Mouse (Mus musculus): ENCODE measurements around the gene Myo19.

The Myo19 gene

DNA sequence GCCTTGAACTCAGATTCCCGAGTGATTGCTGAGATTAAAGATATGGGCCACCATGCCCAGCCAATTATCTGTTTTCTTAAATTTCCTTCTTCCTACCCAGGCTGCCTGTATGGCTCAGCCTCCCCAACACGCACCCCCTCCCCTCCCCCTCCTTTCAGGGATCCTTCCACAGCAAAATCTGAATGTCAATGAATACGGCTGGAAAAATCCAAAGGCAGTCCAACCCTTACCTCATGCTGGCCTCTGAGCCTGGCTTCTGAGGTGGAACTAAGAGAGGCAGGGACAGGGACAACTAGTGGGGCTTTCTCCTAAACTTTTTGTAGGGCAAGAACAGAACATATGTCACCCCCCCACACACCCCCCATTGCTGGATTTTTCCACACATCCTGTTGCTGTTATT is 68.2 kb downstream of the Myo19 start:
- DNase-seq: no peak

DNA sequence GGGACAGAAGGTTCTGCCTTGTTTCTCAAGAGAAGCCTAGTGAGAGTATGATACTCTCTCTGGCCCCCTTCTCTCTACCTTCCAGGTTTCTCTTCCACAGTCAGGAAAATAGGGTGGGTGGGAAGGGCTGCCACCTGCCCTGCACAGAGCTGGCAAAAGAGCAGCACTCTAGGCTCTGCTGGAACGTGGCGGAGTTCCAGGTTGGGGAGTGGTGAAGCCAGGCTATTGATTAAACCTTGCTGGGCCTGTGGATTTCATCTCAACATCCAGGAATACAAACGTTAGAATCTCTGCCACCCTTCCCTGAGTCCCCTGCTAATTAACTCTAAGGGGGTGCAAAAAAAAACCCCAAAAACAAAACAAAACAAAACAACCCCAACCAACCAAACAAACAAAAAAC is 68.6 kb downstream of the Myo19 start:
- no peak for DNase-seq

DNA sequence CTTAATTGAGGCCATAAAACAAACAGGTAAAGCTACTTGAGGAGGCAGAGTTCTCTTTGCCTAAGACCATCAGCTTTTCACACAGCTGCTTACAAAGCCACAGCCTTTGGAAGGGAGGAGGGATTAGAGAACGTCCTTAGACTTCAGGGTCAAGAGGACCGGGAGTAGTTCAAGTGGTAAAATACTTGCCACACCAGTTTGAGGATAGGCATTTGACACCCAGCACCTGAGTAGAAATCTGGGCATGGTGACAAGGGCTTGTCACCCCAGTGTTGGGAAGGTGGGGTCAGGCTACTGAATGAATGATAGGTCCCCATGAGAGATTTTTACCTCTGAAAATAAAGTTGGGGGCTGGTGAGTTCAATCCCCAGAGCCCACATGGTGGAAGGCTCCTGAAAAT is 72.7 kb downstream of the Myo19 start:
- no peak for DNase-seq

DNA sequence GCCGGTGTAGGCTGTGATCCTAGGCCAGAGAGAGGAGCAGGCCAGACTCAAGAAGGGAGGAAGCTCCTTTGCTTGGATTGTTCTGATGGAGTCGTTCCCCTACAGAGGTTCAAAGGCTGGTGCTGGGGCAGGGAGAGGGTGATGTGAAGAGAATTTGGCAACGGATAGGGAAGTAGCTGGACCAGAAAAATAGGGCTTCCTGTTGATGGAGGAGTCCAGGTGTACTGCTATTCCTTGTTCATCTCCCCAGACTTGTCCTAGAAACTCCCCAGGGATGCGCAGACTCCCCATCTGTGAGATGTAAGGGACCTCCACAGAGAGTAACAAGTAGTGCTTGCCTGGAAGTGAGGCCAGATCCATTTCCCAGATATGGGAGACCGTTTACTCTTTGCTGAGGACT is 76.5 kb downstream of the Myo19 start:
- DNase-seq: no peak

DNA sequence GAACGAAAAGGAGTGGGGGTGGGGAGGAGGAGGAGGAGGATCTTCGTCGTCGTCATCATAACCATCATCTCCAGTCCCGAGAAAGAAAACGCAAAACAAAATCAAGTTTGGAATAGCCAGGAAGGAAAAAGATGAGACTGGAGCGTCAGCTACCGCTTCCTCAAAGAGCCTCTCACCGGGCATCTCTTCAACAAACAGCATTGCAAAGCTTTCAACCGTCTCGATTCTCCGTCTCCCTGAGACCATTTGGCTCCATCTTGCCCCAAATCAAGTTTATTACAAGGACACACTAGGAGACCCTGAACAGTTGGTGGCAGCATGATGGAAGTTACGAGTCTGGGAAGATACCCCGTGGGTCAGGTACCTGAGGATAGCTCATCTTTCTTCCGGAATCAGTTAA is 77.2 kb downstream of the Myo19 start:
- no peak for DNase-seq

DNA sequence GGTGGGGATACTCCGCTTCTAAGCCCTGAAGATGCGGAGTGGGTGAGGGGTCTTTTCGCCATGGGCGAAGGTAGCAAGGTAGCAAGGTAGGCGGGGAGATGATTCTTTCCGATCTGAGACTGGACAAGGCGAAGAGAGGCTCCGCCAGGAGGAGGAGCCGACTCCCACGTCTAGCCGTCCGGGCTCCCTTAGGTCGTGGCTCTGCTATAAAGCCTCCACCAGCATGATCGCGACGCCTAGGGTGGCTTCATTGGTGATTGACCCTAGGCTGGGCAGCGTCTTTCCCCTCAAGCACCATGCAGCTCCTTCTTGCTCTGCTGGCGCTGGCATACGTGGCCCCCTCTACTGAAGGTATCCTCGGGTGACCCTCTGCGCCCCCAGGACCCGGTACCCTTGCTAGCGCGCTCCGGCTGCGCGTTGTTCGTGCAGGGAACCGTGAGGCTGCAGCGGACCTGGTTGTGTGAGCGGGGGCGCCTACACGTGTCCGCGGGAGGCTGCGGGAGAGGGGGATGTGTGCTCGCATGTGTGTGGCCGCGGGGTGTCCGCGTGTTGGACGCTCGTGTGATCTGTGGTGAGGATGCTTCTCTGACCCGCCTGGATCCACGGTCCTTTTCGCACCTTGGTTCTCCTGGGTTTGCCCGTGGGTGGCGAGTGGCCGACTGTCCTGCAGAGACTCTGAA is 77.8 kb downstream of the Myo19 start, which contains the start of gene Car4:
Gene Car4 (plus strand): TSS at position 196 of the 680 bp plus-strand sequence.
- DNase-seq: no peak

DNA sequence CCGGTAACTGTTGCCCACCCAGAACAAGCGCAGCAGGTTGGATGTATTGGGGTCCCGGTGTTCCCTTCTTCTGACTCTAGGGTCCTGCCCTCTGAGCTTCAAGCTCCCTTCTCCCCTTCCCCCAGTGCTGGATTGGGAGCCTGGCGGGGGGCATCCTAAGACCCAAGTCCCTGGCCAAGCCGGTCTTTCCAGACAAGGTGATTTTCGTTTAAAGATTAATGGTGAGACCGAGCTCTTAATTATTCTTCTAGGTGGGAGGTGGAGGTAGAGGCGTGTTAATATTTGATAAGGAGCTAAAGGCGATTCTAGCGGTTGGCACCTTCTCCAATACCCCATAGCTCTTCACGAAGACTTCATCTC is 78.3 kb downstream of the Myo19 start:
- DNase-seq: no peak

DNA sequence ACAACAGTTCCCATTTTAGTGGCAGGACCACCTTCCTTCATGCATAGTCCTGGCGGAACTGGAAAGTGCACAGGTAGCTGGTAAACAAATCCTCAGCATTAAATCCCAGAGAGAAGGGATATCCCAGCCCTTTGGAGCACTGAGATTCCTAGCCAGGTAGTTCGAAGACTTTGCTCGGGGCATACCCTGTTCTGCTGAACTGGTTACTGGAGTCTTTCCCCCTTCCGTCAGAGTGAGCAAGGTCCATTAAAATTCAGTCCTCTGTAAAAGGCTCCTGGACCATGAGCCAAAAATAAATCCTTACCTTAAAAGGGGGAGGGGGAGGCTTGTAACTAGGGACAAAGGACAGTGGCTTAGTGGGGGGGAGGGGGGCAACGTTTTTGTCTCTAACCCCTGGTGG is 79.2 kb downstream of the Myo19 start:
- DNase-seq: no peak

DNA sequence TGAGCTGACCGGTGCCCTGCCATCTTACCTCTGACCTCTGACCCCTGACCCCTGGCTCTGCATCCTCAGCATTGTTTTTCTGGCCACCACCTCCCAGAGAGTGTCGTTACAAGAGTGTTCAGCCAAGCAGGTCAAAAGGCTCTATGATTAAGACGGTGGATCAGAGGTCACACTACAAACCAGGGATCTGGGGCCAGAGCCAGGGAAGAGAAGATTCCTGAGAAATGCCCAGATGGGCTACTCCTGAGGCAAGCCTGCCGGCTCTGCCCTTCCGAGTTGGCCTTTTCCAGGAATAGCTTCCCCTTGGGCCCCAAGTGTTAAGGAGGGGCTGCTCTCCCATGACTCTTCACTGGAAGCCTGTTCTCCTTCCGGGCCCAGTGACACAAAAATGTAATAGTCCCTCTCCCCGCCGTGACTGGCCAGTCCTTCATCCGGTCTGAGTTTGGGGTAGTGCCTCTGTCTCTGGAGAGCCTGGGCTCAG is 79.8 kb downstream of the Myo19 start:
- DNase-seq: no peak

DNA sequence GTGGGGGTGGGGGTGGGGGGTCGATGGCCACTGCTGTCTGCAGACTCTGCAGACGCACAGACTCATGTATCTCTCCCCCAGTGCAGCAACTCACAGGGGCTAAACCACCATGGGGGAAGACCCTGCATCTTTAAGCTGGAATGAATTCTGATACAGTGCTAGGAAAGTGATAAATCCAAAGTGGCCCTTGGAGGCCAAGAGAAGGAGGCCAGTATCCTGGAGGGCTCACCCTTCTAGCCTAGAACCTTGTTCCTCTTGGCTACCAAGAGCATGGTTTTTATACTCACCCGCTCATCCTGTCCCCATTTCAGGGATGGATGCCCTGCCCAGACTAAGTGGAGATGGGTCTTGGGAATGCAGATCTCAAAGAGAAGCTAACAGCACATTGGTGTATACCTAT is 80.3 kb downstream of the Myo19 start:
- no peak for DNase-seq

DNA sequence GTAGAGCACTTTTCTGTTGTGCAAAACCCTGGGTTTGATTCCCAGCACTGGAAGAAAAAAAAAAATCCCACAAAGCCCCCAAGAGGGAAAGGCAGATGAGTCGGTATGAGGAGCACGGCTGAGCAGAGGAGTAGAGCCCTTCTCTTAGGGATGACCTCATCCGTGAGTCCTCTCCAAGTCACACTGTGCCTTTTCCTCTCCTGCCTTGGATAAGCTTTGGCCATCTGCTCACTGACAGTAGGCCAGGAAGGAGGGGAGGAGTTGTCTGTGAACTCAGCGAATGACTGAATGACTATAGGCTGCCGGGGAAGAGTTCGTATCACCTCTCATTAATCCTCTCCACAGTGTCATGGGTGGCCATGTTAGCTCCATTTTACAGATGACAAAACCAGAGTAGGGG is 80.8 kb downstream of the Myo19 start:
- no peak for DNase-seq
